Mouse (Mus musculus): ENCODE measurements around the gene Sun3.

DNA sequence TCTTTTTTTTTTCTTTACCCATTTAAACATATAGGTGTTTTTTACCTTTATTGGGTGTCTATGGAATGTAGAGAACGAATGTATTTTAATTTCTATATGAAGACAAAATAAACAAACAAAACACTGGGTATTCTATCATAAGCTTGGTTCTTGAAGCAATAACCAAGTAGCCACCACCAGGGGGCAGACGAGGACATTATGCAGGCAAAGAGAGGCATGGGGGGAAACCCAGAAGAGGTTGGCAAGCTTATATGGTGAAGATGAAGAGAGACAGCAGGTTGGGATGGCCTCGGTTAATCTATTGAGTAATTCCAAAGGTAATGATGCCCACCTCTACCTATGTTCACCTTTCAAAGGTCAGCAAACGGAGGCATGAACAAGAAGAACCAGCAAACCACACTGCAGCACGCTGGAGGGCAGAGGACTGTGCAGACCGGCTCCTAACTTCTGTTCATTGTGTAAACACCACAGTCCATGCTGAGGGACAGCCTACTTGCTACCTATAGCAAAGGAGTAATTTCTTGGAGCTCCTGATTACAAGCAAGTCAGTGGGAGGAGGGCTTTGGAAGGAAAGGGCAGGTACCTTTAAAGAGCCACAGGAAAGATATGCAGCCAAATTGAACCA lies 65.4 kb downstream of the Sun3 start:
- TF ChIP-seq POLR2A (IDR thresholded peaks at IDR 0.05; ENCODE audit: low read depth, low read length) (no peak), CTCF (IDR thresholded peaks at IDR 0.05; ENCODE audit: extremely low read depth, insufficient read depth, insufficient read length, insufficient replicate concordance) (peak; percentile 55; the same call in 1 of the 2 replicates)
